Mouse (Mus musculus) spleen, adult 12 weeks (tissue): ENCODE measurements around the gene Golph3l.
"Not testable (repeated sequence)": the region's sequence is repeated elsewhere in the genome, so short reads cannot be mapped to it uniquely, and the experiment has no call there.

Experiments
- DNase-seq: peaks from one replicate; pipeline ENCODE4 v3.0.0; 2022; ENCODE audit warnings: low spot score

Golph3l gene

GRCm38 (mm10) chr3:95624628-95625503, 36.1 kb downstream of the Golph3l start, which contains the start of gene Ensa:
Gene Ensa (plus strand): TSS chr3:95624993.
- peak; percentile 97 for DNase-seq

- no peak for DNase-seq
These were observed 39.0 kb downstream of the Golph3l start for GRCm38 (mm10) chr3:95627763-95628162.

- DNase-seq: no peak
These were observed 41.0 kb downstream of the Golph3l start for GRCm38 (mm10) chr3:95629755-95630154.

DNA sequence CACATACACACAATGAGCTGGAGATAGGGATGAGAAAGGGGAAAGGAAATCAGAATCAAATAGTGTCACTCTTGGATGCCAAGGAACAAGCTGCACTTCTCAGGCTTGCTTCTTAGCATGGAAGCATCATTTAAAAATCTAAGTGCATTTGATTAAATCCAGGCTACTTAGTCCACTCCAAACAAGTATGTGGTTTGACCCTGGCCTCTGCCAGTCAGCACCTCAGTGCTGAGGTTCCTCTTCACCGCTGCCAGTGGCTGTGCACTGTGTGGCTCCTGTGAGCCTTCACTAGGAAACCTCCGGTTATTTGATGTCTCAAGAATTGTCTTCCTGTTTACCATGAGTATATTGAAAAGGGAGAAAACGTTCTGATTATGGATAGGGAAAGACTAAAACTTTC, 42.1 kb downstream of the Golph3l start:
- DNase-seq: no peak

GRCm38 (mm10) chr3:95631304-95631703, 42.6 kb downstream of the Golph3l start:
- DNase-seq: no peak

- DNase-seq: no peak
These were observed 44.2 kb downstream of the Golph3l start for GRCm38 (mm10) chr3:95632648-95633588.

- DNase-seq: no peak
These were observed 46.9 kb downstream of the Golph3l start for GRCm38 (mm10) chr3:95635636-95636035.

DNA sequence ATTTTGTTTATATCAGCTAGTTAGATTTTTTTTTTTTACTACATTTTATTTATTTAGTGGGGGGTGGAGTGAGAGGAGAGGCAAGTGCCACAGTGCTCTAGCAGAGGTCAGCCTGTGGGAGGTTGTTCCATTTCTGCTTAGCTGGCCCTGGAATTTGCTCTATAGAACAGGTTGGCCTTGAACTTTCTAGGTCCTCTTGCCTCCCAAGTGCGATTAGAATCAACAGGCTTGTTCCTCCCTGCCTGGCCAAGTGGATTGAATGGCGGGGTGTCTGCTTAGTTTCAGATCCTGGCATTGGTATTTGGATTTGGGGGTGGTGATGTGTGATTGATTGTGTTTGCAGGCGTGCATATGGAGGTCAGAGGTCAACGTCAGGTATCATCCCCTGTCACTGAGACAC, 47.3 kb downstream of the Golph3l start:
- no peak for DNase-seq

DNA sequence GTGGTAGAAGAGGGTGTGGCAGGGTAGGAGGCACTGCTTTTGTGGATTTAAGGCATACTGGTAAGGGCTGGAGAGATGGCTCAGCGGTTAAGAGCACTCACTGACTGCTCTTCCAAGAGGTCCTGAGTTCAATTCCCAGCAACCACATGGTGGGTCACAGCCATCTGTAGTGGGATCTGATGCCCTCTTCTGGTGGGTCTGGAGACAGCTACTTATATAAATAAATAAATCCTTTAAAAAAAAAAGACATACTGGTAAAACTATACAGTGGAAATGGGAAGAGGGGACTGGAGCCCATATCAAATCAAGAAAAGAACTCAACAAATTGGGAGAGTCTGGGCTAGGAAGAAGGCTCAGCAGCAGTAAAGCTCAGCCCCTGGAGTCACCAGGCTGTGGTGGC, 51.0 kb downstream of the Golph3l start:
- DNase-seq: no peak

DNA sequence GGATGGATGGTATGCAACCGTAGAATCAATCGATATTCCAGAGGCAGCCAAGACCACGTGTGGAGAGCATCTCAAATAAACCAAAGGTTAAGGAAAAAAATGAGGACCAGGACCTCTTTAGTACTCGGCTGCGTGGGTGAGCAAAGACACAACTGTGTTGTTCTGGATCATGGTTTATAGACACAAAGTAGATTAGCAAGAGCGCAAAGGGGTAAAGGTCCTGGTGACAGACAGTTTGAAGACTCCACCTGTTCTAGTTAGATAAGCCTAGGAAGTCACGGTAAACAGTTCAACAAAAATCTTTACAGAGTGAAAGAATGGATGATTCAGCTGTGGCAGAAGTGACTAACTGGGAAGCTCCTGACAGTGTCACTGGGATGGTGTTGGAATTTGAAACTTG, 54.4 kb downstream of the Golph3l start:
- DNase-seq: no peak

DNA sequence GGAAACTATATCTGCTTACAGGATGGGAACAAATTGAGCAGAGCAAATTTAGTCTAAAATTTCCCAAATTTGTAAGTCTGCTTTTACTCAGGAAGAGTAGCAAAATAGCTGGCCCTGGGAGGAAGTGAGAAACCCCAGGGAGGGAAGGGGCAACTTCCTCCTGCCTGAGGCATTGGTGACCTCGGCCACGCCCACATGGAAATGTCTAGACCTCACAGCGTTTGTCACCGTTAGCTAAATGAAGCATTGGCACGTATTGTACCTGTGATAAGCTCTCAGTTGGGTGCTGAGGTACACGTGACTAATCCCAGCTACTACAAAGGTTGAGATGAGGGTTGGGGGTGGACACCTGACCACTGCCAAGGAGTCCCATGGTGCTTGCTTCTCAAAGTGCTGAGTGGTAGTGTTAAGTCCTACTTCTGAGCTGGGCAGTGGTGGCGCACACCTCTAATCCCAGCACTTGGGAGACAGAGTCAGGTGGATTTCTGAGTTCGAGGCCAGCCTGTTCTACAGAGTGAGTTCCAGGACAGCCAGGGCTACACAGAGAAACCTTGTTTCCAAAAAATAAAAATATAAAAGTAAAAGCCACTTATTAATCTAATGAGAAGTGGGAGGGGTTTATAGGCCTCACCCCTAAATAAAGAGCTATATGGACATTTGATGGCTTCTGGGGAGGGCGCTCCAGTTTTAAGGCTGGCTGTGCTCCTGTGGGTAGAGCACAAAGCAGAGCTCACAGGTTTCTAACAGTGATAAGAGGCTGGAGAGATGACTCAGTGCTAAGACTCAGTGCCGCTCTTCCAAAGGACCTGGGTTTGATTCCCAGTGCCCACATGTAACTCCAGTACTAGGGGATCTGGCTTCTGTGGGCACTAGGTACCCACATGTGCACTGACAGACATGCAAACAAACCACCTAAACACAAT, 56.8 kb downstream of the Golph3l start:
- no peak for DNase-seq

DNA sequence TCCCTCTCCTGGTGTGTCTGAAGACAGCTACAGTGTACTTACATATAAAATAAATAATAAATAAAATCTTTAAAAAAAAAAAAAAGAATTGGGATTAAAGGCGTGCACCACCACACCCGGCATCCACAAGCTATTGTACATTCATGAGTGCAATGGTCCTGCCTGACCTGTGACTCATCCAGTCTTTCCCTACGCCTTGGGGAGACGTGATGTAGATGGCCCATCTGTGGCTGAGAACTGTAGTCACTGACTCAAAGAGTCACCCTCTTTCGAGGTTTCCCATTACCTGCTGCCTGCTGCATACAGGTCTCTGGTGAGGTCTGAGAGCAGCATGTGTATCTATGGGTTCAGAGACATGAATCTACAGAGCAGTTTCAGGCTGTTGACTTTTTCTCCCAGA, 59.3 kb downstream of the Golph3l start:
- no peak for DNase-seq

GRCm38 (mm10) chr3:95650276-95651032, 61.7 kb downstream of the Golph3l start:
- DNase-seq: no peak

DNA sequence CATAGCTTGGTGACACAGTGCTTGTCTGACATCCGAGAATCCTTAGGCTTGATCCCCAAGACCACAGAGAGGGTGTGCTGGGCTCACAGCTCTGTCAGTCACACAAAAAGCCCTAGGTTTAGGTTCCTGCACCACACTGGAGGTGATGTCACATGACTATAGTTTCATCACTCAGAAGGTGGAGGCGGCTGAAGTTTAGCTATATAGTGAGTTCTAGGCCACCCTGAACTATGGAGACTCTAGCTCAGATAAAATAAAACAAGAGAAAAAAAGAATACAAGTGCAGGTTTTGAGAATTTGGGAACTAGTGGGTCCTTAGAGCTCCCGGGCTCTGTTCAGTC, 62.3 kb downstream of the Golph3l start:
- no peak for DNase-seq

GRCm38 (mm10) chr3:95651391-95652203, 62.9 kb downstream of the Golph3l start:
- no peak for DNase-seq

DNA sequence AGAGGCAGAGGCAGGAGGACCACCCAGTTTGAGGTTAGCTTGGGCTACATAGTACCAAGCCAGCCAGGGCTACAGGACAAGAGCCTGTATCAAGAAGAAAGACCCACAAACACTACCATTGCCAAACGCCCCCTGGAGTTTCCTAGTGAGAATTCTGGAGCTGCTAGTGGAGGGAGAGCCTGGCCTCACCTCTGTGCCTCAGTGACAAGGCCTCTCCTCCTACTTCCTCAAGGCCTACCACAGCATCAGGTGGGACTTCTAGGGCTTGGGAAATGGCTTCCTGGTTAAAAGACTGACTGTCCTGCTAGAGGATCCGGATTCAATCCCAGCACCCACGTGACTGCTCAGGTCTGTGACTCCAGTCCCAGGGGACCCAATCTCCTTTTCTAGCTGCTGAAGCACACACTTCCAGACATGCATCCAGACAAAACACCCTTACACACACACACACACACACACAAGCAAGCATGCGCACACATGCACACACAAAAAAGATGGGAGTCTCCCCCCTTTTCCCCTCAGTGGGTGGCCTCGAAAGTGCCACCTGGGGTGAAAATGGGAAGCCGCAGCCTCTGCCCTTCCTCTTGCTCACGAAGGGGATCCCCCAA, 63.6 kb downstream of the Golph3l start:
- DNase-seq: no peak

GRCm38 (mm10) chr3:95652871-95653270, 64.1 kb downstream of the Golph3l start:
- no peak for DNase-seq

DNA sequence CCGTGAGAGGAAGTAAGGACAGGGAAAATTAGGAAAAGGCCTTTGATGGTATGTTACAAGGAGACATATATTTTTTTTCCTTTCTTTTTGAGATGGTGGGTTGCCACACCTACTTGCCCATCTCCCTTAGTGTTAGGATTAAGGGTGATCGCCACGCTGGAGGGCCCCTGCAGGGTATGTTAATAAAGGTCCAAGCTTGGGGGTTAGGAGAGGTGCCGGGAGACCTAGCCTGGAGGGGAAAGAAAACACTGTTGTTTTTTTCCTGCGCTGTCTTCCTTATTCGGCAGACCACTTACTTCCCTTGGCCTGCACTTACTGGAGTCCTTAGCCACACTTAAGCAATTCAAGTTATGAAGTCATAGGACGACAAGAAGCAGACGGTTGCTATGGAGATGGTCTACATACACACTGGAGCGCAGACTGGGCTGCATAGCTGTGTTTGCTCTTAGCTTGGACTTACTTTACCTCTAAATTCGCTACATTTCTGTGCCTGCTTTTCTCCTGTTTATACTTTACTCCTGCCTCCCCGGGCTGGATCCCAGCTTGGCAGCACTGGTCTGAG, 64.8 kb downstream of the Golph3l start:
- no peak for DNase-seq

DNA sequence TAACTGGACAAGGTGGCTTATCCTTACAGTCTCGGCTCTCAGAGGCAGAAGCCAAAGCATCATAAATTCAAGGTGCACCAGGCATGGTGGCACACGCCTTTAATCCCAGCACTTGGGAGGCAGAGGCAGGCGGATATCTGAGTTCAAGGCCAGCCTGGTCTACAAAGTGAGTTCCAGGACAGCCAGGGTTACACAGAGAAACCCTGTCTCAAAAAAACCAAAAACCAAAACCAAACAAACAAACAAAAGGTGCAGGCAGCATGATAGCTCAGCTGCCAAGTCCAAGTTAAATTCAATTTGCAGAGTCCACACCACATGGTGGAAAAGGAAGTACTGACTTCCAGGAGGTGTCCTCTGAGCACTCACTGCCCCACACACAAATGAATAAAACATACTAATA, 65.6 kb downstream of the Golph3l start:
- DNase-seq: not testable (repeated sequence)
